Mouse (Mus musculus) frontal cortex, postnatal 25 days (tissue): ENCODE data around the gene Cldn4.
A peak's percentile ranks its signal among the peaks of the same experiment; 100 is the strongest.

Experiments
- DNase-seq, 2 experiments: peaks; one replicate each; pipeline ENCODE4 v3.0.0; 2022; ENCODE audit warnings: low spot score in 2 of 2

The Cldn4 gene

DNA sequence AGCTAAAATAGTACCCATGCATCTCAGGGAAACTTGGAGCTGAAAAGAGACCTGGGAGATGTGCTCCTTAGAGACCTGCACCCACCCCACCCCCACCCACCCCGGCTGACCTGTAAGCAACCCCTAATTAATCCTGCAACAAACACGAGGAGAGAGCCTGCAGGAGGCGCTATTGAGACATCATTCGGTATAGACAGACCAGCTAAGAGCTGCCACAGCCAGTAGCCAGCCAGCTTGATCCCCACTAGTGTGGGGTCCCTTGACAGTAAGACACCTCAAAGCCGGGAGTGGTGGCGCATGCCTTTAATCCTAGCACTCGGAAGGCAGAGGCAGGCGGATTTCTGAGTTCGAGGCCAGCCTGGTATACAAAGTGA lies 13.8 kb downstream of the Cldn4 start:
- DNase-seq, result peak; percentile 7 to 25

- DNase-seq, result peak; percentile 52 to 65
Observed at GRCm38 (mm10) chr5:134932179-134932902, 14.4 kb downstream of the Cldn4 start, which contains the start of gene Mettl27. TSS of gene Mettl27 (plus strand) at chr5:134932368.

GRCm38 (mm10) chr5:134929988-134930387 lies 16.7 kb downstream of the Cldn4 start:
- DNase-seq, result no peak

DNA sequence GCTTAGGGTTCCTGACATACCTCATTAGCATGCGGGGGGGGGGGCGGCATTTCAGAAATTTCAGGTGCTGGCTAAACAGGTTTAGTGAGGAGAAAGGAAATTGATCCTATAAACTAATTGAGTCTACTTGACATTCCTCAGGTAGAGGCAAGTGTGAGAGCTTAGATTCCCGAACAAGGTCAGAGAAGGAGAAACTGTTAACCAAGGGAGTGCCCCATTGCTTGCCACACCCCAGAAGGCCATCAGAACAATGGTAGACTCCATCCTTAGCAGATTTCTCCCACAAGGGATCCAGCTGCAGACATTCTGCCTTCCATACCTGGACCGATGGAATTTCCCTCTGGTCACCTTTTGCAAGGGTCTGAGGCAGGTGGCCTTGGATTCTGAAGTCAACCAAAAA lies 20.0 kb downstream of the Cldn4 start:
- no peak for DNase-seq

DNA sequence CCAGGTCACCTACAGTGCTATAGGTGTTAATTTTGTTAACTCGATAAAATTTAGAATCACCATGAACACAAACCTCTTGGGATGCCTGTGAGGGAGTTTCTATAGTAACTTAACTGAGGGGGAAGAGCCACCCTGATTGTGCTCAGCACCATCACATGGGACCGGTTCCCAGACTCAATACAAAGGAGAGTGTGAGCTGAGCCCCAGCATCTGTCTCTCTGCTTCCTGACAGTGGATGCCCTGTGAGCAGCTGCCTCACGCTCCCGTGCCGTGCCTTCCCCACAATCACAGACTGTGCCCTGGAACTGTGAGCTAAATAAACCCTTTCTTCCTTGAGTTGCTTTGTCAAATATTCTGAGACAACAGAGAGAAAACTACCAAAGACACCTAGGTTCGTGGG lies 23.6 kb downstream of the Cldn4 start:
- no peak for DNase-seq

DNA sequence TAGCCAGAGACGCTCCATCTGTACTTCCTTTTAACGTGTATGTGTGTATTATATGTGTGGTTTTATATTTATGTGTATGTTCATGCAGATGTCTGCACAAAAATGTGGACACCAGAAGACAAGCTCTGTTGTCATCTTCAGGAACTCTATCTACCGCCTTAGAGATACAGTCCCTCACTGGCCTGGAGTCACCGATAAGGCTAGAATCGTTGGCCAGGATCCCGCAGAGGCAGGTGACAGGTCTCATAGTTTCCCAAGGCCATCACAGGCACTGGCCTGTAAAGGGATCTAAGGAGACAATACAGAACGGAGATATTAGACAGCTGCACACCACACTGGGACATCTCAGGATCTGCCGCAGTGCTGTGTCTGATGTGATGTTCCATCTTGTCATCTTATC lies 25.6 kb downstream of the Cldn4 start:
- no peak for DNase-seq

GRCm38 (mm10) chr5:134920106-134920687 lies 26.5 kb downstream of the Cldn4 start:
- DNase-seq, result no peak

GRCm38 (mm10) chr5:134919097-134919496 lies 27.6 kb downstream of the Cldn4 start:
- no peak for DNase-seq

DNA sequence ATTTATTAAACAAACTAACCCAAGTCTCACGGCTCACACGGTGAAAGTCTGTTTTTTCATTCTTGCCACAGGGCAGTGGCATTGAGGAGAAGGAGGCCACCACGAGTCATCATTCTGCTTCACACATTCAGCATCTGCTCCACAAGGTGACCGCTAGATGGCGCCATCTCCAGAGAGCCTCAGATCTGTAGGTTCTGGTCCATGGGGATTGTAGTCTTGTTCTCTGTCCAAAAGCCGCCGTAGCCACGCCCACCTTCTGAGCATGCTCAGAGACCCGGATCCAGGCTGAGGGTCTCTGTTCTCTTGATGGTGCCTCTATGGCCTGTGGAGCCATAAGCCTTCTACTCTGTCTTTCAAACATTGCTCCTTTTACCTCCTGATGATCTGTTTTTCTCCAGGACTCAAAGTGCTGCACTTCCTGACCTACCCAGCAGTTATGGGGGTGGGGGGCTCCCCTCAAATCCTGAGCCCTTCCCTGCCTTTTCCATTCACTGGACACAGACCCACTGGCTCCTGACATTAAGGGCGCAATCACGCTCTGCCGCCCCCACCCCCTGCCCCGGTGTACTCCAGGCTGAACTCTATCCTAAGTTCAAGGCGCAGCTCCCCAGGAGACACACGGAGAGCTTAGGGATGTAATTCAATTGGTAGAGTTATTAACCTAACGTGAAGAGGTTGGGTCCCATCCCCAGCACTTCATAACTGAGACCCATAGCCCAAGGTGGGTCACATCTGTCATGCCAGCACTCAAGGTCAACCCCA lies 28.5 kb downstream of the Cldn4 start:
- no peak for DNase-seq

GRCm38 (mm10) chr5:134915311-134915710 lies 31.4 kb downstream of the Cldn4 start, which contains the start of gene Cldn13:
TSS of gene Cldn13 (minus strand) at chr5:134915526.
- DNase-seq, result no peak

DNA sequence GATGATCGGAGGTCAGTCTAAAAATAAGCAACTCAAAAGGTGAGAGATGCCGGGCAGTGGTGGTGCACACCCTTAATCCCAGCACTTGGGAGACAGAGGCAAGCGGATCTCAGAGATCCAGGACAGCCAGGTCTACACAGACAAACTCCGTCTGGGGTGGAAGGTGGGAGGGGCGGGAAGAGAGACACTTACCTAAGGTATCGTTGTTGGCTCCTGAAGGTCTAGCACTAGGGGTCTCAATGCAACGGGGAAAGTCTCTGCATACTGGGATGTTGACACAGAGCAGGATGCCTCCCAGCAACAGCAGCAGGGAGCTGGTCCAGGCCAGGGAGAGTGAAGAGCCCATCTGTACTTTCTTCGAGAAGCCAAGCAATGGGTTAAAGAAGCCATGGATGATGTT lies 32.2 kb downstream of the Cldn4 start:
- no peak for DNase-seq

DNA sequence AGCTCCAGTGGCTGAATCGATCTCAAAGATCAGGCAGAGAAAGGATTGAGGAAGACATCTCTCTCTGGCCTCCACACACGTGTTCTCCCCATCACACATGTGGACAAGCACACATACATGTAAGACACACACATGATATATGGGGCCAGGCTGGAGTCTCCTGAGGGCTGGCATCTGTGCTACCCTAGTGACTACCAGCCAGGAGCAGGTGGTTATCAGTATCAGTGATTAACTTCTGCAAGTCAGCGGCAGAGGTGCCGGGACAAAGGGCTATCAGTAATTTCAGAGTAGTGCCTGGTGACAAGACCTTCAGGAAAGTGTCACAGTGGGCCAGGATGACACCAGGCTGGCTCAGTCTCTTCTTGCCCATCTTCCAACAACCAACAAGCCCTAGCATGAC lies 33.0 kb downstream of the Cldn4 start:
- DNase-seq, result no peak

GRCm38 (mm10) chr5:134913352-134913751 lies 33.4 kb downstream of the Cldn4 start:
- no peak for DNase-seq

GRCm38 (mm10) chr5:134911901-134912300 lies 34.8 kb downstream of the Cldn4 start:
- DNase-seq, result no peak

GRCm38 (mm10) chr5:134907135-134907534 lies 39.6 kb downstream of the Cldn4 start:
- DNase-seq, result peak; percentile 95 to 97

GRCm38 (mm10) chr5:134906633-134907032 lies 40.1 kb downstream of the Cldn4 start, which contains the start of gene Tmem270:
TSS of gene Tmem270 (minus strand) at chr5:134906733.
- DNase-seq, result no peak

DNA sequence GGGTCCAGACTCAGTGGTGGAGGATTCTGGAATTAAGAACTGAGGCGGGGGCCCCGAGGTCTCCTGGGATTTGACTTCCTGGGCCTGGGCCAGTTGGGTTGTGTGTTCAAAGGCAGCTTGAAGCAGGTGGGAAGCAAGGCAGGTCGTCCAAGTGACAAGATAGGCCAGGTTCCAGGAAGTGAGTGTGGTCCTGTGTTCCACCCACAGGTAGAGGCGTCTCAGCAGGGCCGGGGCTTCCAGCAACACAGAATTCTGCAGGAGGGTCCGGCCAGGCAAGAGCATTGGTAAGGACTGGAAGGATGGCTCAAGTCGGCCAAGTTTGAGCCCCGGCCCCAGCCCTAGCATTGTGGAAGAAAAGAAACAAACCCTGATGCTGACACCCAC lies 45.1 kb downstream of the Cldn4 start:
- no peak for DNase-seq

GRCm38 (mm10) chr5:134901012-134901643 lies 45.6 kb downstream of the Cldn4 start:
- peak in 1 of 2 experiments; percentile 10 for DNase-seq

- DNase-seq, result no peak
Observed at GRCm38 (mm10) chr5:134897596-134897995, 49.1 kb downstream of the Cldn4 start.

GRCm38 (mm10) chr5:134896965-134897364 lies 49.8 kb downstream of the Cldn4 start:
- DNase-seq, result no peak

DNA sequence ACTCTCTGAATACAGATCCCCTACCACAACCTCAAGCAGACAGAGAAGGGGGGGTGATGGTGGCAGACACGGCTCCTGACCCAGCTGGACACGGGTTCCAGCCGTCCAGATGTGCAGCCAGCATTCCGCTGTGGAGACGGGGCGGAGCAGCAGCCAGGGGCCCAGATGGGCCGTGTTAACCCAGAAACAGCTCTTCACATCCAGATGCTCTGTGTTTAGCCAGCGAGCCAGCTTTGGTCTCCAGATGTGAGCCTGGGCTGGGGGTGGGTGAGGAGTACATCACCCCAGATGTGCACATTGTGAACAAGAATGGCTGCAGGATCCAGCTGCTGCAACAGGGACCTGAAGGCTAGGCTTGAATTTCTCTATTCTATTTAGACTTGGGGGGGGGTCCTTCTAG lies 51.4 kb downstream of the Cldn4 start:
- DNase-seq, result no peak
